Mouse (Mus musculus): Measurements from ENCODE around the gene Hils1. TPM values are rescaled to one million over a fixed set of nuclear protein-coding genes. Genes with fewer than 3 reads are reported as not detected.

The Hils1 gene
- polyA plus RNA-seq, 1 experiment from 2014 or later: not detected

- no peaks in the 10 kb centered on the region for H3K27me3 ChIP-seq
- H3K4me3 ChIP-seq: peak overlapping the region; percentile 94
- ATAC-seq (ENCODE audit: low FRiP score, low read depth): no peak
- H3K4me2 ChIP-seq (replicated peaks): peak overlapping the region; percentile 100
- peak overlapping the region; percentile 92 for H3K9ac ChIP-seq
- H3K9me3 ChIP-seq: no peaks in the 10 kb centered on the region
- H3K27ac ChIP-seq: peak overlapping the region; percentile 95
- H3K36me3 ChIP-seq: peaks cover 5% of the 10 kb centered on the region
- peaks cover 70% of the 10 kb centered on the region for H3K4me1 ChIP-seq
- WGBS: 46% methylated on average over 6 of the region's 6 CpGs
These were observed 22.8 kb downstream of the Hils1 start for GRCm38 (mm10) chr11:94990102-94990748.

DNA sequence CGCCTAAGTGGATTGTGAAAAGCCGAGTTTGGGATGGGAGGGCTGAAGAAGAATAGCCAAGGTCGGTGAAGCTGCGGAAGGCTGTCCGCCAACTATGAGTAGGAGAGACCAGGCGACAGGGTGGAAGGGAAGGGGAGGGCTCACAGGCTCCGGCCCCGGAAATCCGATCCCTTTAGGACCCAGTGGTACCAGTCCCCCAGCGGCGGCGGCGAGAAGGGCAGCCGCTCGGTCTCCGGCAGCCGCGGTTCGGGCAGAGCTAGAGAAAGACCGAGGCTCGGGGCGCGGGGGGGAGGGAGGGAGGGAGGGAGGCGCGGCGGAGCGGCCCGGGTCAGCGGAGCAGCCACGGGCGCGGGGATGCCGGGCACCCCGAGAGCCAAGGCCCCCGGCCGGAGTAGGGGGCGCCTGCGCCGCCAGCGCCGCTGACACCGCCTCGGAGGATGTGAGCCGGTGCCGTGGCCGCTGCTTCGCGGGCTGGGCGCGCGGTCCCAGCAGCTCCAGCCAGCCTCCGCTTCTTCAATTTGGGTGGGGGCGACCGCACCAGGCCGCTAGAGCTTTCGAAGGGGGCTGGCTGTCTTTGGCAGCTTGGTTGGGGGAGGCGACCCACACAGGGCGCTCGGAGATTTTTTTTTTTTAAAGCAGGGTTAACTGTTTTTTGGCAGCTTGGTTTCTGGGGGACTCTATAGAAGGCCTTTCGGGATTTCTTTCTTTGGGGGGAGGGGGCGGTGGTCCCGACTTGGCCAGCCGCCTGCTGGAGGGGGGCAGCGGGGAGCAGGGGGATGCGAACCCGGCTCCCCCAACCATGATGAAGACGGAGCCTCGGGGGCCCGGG, 23.6 kb downstream of the Hils1 start, which contains the start of gene Ppp1r9b:
TSS of gene Ppp1r9b (plus strand) at position 287 of the 829 bp plus-strand sequence.
- Histone ChIP-seq H3K9ac (peak within 1 kb of the TSS; percentile 92), H3K9me3 (no peaks in the 10 kb centered on the region), H3K27me3 (no peaks in the 10 kb centered on the region), H3K4me3 (peak within 1 kb of the TSS; percentile 94), H3K27ac (peak within 1 kb of the TSS; percentile 95), H3K4me1 (peaks cover 75% of the 10 kb centered on the region), H3K4me2 (replicated peaks) (peak within 1 kb of the TSS; percentile 100), H3K36me3 (peaks cover 12% of the 10 kb centered on the region)
- WGBS: under 1% methylated on average over 56 of the region's 69 CpGs
- peak; percentile 81 for ATAC-seq (ENCODE audit: low FRiP score, low read depth)

- H3K4me2 ChIP-seq (replicated peaks): peak overlapping the region; percentile 100
- under 1% methylated on average over 97 of the region's 99 CpGs for WGBS
- H3K9ac ChIP-seq: peak overlapping the region; percentile 92
- H3K4me3 ChIP-seq: peak overlapping the region; percentile 94
- peaks cover 20% of the 10 kb centered on the region for H3K36me3 ChIP-seq
- peaks cover 79% of the 10 kb centered on the region for H3K4me1 ChIP-seq
- no peaks in the 10 kb centered on the region for H3K9me3 ChIP-seq
- ATAC-seq (ENCODE audit: low FRiP score, low read depth): no peak
- H3K27ac ChIP-seq: peak overlapping the region; percentile 95
- no peaks in the 10 kb centered on the region for H3K27me3 ChIP-seq
These were observed 24.5 kb downstream of the Hils1 start for GRCm38 (mm10) chr11:94991641-94992479.

DNA sequence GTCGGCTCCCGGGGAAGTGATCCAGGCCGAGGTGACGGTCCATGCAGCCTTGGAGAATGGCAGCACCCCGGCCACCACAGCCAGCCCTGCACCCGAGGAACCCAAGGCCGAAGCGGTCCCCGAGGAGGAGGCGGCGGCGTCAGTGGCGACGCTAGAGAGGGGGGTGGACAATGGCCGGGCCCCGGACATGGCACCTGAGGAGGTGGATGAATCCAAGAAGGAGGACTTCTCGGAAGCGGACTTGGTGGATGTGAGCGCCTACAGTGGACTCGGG, 25.0 kb downstream of the Hils1 start:
- Histone ChIP-seq H3K36me3 (peaks cover 26% of the 10 kb centered on the region), H3K4me3 (peak overlapping the region; percentile 94), H3K4me2 (replicated peaks) (peak overlapping the region; percentile 100), H3K27me3 (no peaks in the 10 kb centered on the region), H3K9me3 (no peaks in the 10 kb centered on the region), H3K9ac (peak overlapping the region; percentile 92), H3K4me1 (peaks cover 73% of the 10 kb centered on the region), H3K27ac (0 out of 2 replicates have a peak overlapping the region, but pooled peaks have one; percentile 39)
- WGBS: under 1% methylated on average over 20 of the region's 20 CpGs
- no peak for ATAC-seq (ENCODE audit: low FRiP score, low read depth)

- Histone ChIP-seq H3K9ac (peak overlapping the region; percentile 92), H3K27ac (peak overlapping the region; percentile 39; the same call in 1 of the 2 replicates), H3K4me1 (peaks cover 67% of the 10 kb centered on the region), H3K4me2 (replicated peaks) (peak overlapping the region; percentile 100), H3K4me3 (peak overlapping the region; percentile 94), H3K9me3 (no peaks in the 10 kb centered on the region), H3K27me3 (no peaks in the 10 kb centered on the region), H3K36me3 (peaks cover 32% of the 10 kb centered on the region)
- WGBS: under 1% methylated on average over 22 of the region's 22 CpGs
- no peak for ATAC-seq (ENCODE audit: low FRiP score, low read depth)
These were observed 25.6 kb downstream of the Hils1 start for GRCm38 (mm10) chr11:94992754-94993606.

- Histone ChIP-seq H3K36me3 (peaks cover 45% of the 10 kb centered on the region), H3K9me3 (no peaks in the 10 kb centered on the region), H3K9ac (peak overlapping the region; percentile 92), H3K4me1 (peaks cover 54% of the 10 kb centered on the region), H3K27ac (no peak overlapping the region), H3K4me2 (replicated peaks) (peak overlapping the region; percentile 100), H3K27me3 (no peaks in the 10 kb centered on the region), H3K4me3 (peak overlapping the region; percentile 94)
- WGBS: 47% methylated on average over 10 of the region's 10 CpGs
- ATAC-seq (ENCODE audit: low FRiP score, low read depth): no peak
These were observed 26.9 kb downstream of the Hils1 start for GRCm38 (mm10) chr11:94994208-94994814.

DNA sequence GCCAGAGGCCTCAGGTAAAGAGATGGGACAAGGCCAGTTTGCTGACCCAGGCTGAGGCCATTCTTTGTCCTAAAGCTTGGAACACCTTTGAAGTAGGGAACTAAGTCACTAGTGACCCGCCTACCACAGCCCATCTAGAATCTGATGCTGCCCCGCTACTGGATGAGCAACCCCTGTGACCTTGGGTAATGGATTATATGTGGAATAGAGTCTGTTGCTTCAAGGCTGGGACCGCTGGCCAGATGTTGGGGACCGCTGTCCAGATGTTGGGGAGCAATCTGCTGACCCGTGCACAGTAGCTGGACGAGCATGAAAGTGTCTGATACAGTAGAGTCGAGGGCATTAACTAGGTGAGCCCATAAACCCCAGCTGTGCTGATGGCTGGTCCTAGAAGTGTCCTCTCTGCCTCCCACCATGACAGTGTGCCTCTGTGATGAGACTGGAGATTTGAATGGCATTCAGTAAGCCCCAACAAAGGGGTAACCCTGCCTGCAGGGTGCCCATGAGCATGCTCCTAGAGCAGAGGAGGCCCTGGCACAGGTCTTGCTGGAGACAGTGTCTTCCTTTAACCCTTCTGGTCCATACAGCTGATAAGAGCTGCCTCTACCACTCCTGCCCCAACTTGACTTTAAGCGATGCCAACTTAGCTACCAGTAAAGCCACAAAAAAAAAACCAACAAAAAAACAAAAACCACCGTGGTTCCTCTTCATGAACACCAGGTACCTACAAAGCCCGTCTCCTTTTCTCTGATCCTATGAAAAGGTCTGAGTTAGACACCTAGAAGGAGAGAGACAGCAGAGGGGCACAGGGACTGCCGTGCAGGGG, 27.8 kb downstream of the Hils1 start:
- peaks cover 49% of the 10 kb centered on the region for H3K4me1 ChIP-seq
- no peaks in the 10 kb centered on the region for H3K9me3 ChIP-seq
- no peaks in the 10 kb centered on the region for H3K27me3 ChIP-seq
- ATAC-seq (ENCODE audit: low FRiP score, low read depth): no peak
- WGBS: 80% methylated on average over 11 of the region's 11 CpGs
- peak overlapping the region; percentile 100 for H3K4me2 ChIP-seq (replicated peaks)
- H3K27ac ChIP-seq: no peak overlapping the region
- peaks cover 53% of the 10 kb centered on the region for H3K36me3 ChIP-seq
- H3K4me3 ChIP-seq: peak overlapping the region; percentile 94
- peak overlapping the region; percentile 92 for H3K9ac ChIP-seq

GRCm38 (mm10) chr11:94996101-94996500, 28.7 kb downstream of the Hils1 start:
- Histone ChIP-seq H3K36me3 (peaks cover 63% of the 10 kb centered on the region), H3K9ac (peak overlapping the region; percentile 35; the same call in 1 of the 2 replicates), H3K4me3 (no peak overlapping the region), H3K9me3 (no peaks in the 10 kb centered on the region), H3K4me2 (replicated peaks) (no peak overlapping the region; the same call in 1 of the 2 replicates), H3K27ac (no peak overlapping the region), H3K4me1 (peaks cover 52% of the 10 kb centered on the region), H3K27me3 (no peaks in the 10 kb centered on the region)
- 82% methylated on average over 8 of the region's 8 CpGs for WGBS
- no peak for ATAC-seq (ENCODE audit: low FRiP score, low read depth)

DNA sequence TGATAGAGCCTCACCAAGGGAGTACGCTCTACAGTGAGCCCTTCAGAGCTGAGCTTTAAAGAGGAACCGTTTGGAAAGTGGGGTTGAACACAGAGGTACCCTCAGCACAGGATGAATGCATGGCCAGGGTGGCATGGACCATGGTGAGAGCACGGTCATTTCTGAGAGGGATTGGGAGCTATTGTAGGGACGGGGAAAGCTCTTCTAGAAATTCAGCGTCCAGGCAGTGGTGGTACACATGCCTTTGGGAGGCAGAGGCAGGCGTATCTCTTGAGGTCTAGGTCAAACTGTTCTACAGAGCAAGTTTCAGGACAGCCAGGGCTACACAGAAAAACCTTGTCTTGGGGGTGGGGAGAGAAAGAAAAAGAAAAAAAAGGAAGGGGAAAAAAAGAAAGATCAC, 29.6 kb downstream of the Hils1 start:
- no peaks in the 10 kb centered on the region for H3K9me3 ChIP-seq
- ATAC-seq (ENCODE audit: low FRiP score, low read depth): no peak
- no peak overlapping the region for H3K9ac ChIP-seq
- H3K4me3 ChIP-seq: no peak overlapping the region
- H3K27me3 ChIP-seq: no peaks in the 10 kb centered on the region
- peaks cover 70% of the 10 kb centered on the region for H3K36me3 ChIP-seq
- WGBS: 93% methylated on average over 6 of the region's 6 CpGs
- H3K4me1 ChIP-seq: peaks cover 52% of the 10 kb centered on the region
- no peak overlapping the region for H3K4me2 ChIP-seq (replicated peaks)
- H3K27ac ChIP-seq: no peak overlapping the region

- Histone ChIP-seq H3K9ac (no peak overlapping the region), H3K36me3 (peaks cover 76% of the 10 kb centered on the region), H3K4me2 (replicated peaks) (no peak overlapping the region), H3K4me3 (no peak overlapping the region), H3K4me1 (peaks cover 46% of the 10 kb centered on the region), H3K27ac (no peak overlapping the region), H3K27me3 (no peaks in the 10 kb centered on the region), H3K9me3 (no peaks in the 10 kb centered on the region)
- WGBS: 60% methylated on average over 5 of the region's 5 CpGs
- no peak for ATAC-seq (ENCODE audit: low FRiP score, low read depth)
These were observed 30.2 kb downstream of the Hils1 start for GRCm38 (mm10) chr11:94997596-94997995.

Data from limb, embryonic 13.5 days (tissue).